Mouse (Mus musculus): ENCODE results near the gene Samd4. TPM values are rescaled to one million over a fixed set of nuclear protein-coding genes. Genes with fewer than 3 reads are reported as not detected.

The Samd4 gene
- total and polyA plus RNA-seq, 2 experiments: 1.6 TPM

GRCm38 (mm10) chr14:46950527-46951384 is 68.1 kb downstream of the Samd4 start:
- DNase-seq (ENCODE audit: extremely low read depth, low read depth, low spot score): no peak
- Histone ChIP-seq H3K27ac (replicated peaks; ENCODE audit: insufficient read depth, low read depth, low read length) (no peak overlapping the region), H3K4me3 (ENCODE audit: insufficient read depth, low read depth, low read length) (no peak overlapping the region), H3K9ac (ENCODE audit: low read depth, low read length) (no peak overlapping the region), H3K36me3 (ENCODE audit: control insufficient read depth, insufficient read depth, low read length) (no peaks in the 10 kb centered on the region), H3K27me3 (ENCODE audit: control insufficient read depth, insufficient read depth, low read length) (no peaks in the 10 kb centered on the region), H3K79me2 (ENCODE audit: control insufficient read depth, insufficient read depth, low read length) (no peaks in the 10 kb centered on the region), H3K4me1 (ENCODE audit: control insufficient read depth, insufficient read depth, low read length) (no peaks in the 10 kb centered on the region; the same call in 1 of the 2 replicates)
- no peak for TF ChIP-seq POLR2A (IDR thresholded peaks at IDR 0.05; ENCODE audit: extremely low read depth, insufficient read depth, low read length)
- TF ChIP-seq CTCF (IDR thresholded peaks at IDR 0.05; ENCODE audit: low read depth, low read length): no peak
- 84% methylated on average over 11 of the region's 11 CpGs for WGBS

- no peak for DNase-seq (ENCODE audit: extremely low read depth, low read depth, low spot score)
- TF ChIP-seq CTCF (IDR thresholded peaks at IDR 0.05; ENCODE audit: low read depth, low read length) (no peak), POLR2A (IDR thresholded peaks at IDR 0.05; ENCODE audit: extremely low read depth, insufficient read depth, low read length) (no peak)
- Histone ChIP-seq H3K36me3 (ENCODE audit: control insufficient read depth, insufficient read depth, low read length) (no peaks in the 10 kb centered on the region), H3K9ac (ENCODE audit: low read depth, low read length) (no peak overlapping the region), H3K4me1 (ENCODE audit: control insufficient read depth, insufficient read depth, low read length) (peaks cover 2% of the 10 kb centered on the region; the same call in 1 of the 2 replicates), H3K27me3 (ENCODE audit: control insufficient read depth, insufficient read depth, low read length) (no peaks in the 10 kb centered on the region), H3K27ac (replicated peaks; ENCODE audit: insufficient read depth, low read depth, low read length) (no peak overlapping the region), H3K79me2 (ENCODE audit: control insufficient read depth, insufficient read depth, low read length) (no peaks in the 10 kb centered on the region), H3K4me3 (ENCODE audit: insufficient read depth, low read depth, low read length) (no peak overlapping the region)
- 75% methylated on average over 2 of the region's 2 CpGs for WGBS
Measured at GRCm38 (mm10) chr14:46952264-46952663, 69.6 kb downstream of the Samd4 start.

GRCm38 (mm10) chr14:46955109-46955508 is 72.5 kb downstream of the Samd4 start:
- H3K4me1 ChIP-seq (ENCODE audit: control insufficient read depth, insufficient read depth, low read length): peaks cover 6% of the 10 kb centered on the region
- no peak for TF ChIP-seq CTCF (IDR thresholded peaks at IDR 0.05; ENCODE audit: low read depth, low read length)
- no peak for TF ChIP-seq POLR2A (IDR thresholded peaks at IDR 0.05; ENCODE audit: extremely low read depth, insufficient read depth, low read length)

GRCm38 (mm10) chr14:46955574-46956043 is 73.0 kb downstream of the Samd4 start:
- Histone ChIP-seq H3K4me1 (ENCODE audit: control insufficient read depth, insufficient read depth, low read length) (peaks cover 10% of the 10 kb centered on the region), H3K27me3 (ENCODE audit: control insufficient read depth, insufficient read depth, low read length) (no peaks in the 10 kb centered on the region), H3K4me3 (ENCODE audit: insufficient read depth, low read depth, low read length) (no peak overlapping the region), H3K79me2 (ENCODE audit: control insufficient read depth, insufficient read depth, low read length) (no peaks in the 10 kb centered on the region), H3K9ac (ENCODE audit: low read depth, low read length) (no peak overlapping the region), H3K36me3 (ENCODE audit: control insufficient read depth, insufficient read depth, low read length) (no peaks in the 10 kb centered on the region), H3K27ac (replicated peaks; ENCODE audit: insufficient read depth, low read depth, low read length) (no peak overlapping the region)
- 60% methylated on average over 9 of the region's 9 CpGs for WGBS
- TF ChIP-seq POLR2A (IDR thresholded peaks at IDR 0.05; ENCODE audit: extremely low read depth, insufficient read depth, low read length) (no peak), CTCF (IDR thresholded peaks at IDR 0.05; ENCODE audit: low read depth, low read length) (no peak)
- DNase-seq (ENCODE audit: extremely low read depth, low read depth, low spot score): peak; percentile 22

More at GRCm38 (mm10) chr14:46955109-46955508, 72.5 kb downstream of the Samd4 start:
- no peaks in the 10 kb centered on the region for H3K36me3 ChIP-seq (ENCODE audit: control insufficient read depth, insufficient read depth, low read length)
- H3K79me2 ChIP-seq (ENCODE audit: control insufficient read depth, insufficient read depth, low read length): no peaks in the 10 kb centered on the region
- no peak overlapping the region for H3K4me3 ChIP-seq (ENCODE audit: insufficient read depth, low read depth, low read length)
- no peaks in the 10 kb centered on the region for H3K27me3 ChIP-seq (ENCODE audit: control insufficient read depth, insufficient read depth, low read length)
- 63% methylated on average over 2 of the region's 2 CpGs for WGBS
- no peak for DNase-seq (ENCODE audit: extremely low read depth, low read depth, low spot score)
- H3K27ac ChIP-seq (replicated peaks; ENCODE audit: insufficient read depth, low read depth, low read length): no peak overlapping the region
- H3K9ac ChIP-seq (ENCODE audit: low read depth, low read length): no peak overlapping the region

- 19% methylated on average over 7 of the region's 7 CpGs for WGBS
- DNase-seq (ENCODE audit: extremely low read depth, low read depth, low spot score): peak; percentile 62
- no peaks in the 10 kb centered on the region for H3K79me2 ChIP-seq (ENCODE audit: control insufficient read depth, insufficient read depth, low read length)
Measured at GRCm38 (mm10) chr14:46956121-46956520, 73.5 kb downstream of the Samd4 start.

More at GRCm38 (mm10) chr14:46956121-46956520, 73.5 kb downstream of the Samd4 start:
- Histone ChIP-seq H3K36me3 (ENCODE audit: control insufficient read depth, insufficient read depth, low read length) (no peaks in the 10 kb centered on the region), H3K27ac (replicated peaks; ENCODE audit: insufficient read depth, low read depth, low read length) (no peak overlapping the region), H3K9ac (ENCODE audit: low read depth, low read length) (no peak overlapping the region), H3K4me1 (ENCODE audit: control insufficient read depth, insufficient read depth, low read length) (peaks cover 10% of the 10 kb centered on the region), H3K4me3 (ENCODE audit: insufficient read depth, low read depth, low read length) (no peak overlapping the region), H3K27me3 (ENCODE audit: control insufficient read depth, insufficient read depth, low read length) (no peaks in the 10 kb centered on the region)
- no peak for TF ChIP-seq CTCF (IDR thresholded peaks at IDR 0.05; ENCODE audit: low read depth, low read length)
- TF ChIP-seq POLR2A (IDR thresholded peaks at IDR 0.05; ENCODE audit: extremely low read depth, insufficient read depth, low read length): no peak
